Mouse (Mus musculus) gastrocnemius, postnatal 25 days (tissue): ENCODE results near the gene Cnga2. TPM values are rescaled to one million over a fixed set of nuclear protein-coding genes. Genes with fewer than 3 reads are reported as not detected.
"Not testable (repeated sequence)": the region's sequence is repeated elsewhere in the genome, so short reads cannot be mapped to it uniquely, and the experiment has no call there.

Source experiments
- DNase-seq: peaks from one replicate; pipeline ENCODE4 v3.0.0; 2022
- long read RNA-seq, 2 experiments: library from polyadenylated mRNA; stranded (forward); transcript quantifications; one replicate each; pipeline ENCODE4 v2.0.0; 2021
- total RNA-seq, 2 experiments: library from RNA; stranded (reverse); gene quantifications; 1 replicate in 1 of 2; 2 replicates in 1 of 2; pipeline ENCODE4 v1.2.3; 2021

The Cnga2 gene
- total RNA-seq = not detected
- long read RNA-seq, experiment 1 = 0 reads
- long read RNA-seq, experiment 2 = 0 reads

GRCm38 (mm10) chrX:71991549-71991948 lies at the start of gene Cnga2:
Cnga2 (plus strand) TSS chrX:71991849.
- DNase-seq = no peak

GRCm38 (mm10) chrX:71946631-71947030 lies 45.0 kb upstream of the Cnga2 start:
- DNase-seq = no peak

- no peak for DNase-seq
Observed at GRCm38 (mm10) chrX:71958366-71958765, 33.3 kb upstream of the Cnga2 start.

GRCm38 (mm10) chrX:71962073-71963051 lies 29.3 kb upstream of the Cnga2 start, which contains the start of gene Prrg3:
Prrg3 (plus strand) TSS chrX:71962624.
- DNase-seq = peak; percentile 70

GRCm38 (mm10) chrX:71963275-71963912 lies 28.3 kb upstream of the Cnga2 start:
- no peak for DNase-seq

- no peak for DNase-seq
Observed at GRCm38 (mm10) chrX:71968216-71968615, 23.4 kb upstream of the Cnga2 start.

GRCm38 (mm10) chrX:71968816-71969215 lies 22.8 kb upstream of the Cnga2 start:
- no peak for DNase-seq

- DNase-seq = no peak
Observed at GRCm38 (mm10) chrX:71971325-71971724, 20.3 kb upstream of the Cnga2 start.

- no peak for DNase-seq
Observed at GRCm38 (mm10) chrX:71972686-71973085, 19.0 kb upstream of the Cnga2 start, which contains the start of gene Fate1. Fate1 (plus strand) TSS chrX:71972986.

GRCm38 (mm10) chrX:71977681-71978080 lies 14.0 kb upstream of the Cnga2 start:
- not testable (repeated sequence) for DNase-seq

- DNase-seq = no peak
Observed at GRCm38 (mm10) chrX:71980443-71980842, 11.2 kb upstream of the Cnga2 start.

- no peak for DNase-seq
Observed at GRCm38 (mm10) chrX:71981322-71981721, 10.3 kb upstream of the Cnga2 start.

- no peak for DNase-seq
Observed at GRCm38 (mm10) chrX:71983205-71983604, 8.4 kb upstream of the Cnga2 start.

GRCm38 (mm10) chrX:71983775-71984174 lies 7.9 kb upstream of the Cnga2 start:
- no peak for DNase-seq

GRCm38 (mm10) chrX:71995972-71996371 lies 4.3 kb downstream of the Cnga2 start:
- no peak for DNase-seq

GRCm38 (mm10) chrX:72009930-72010329 lies 18.3 kb downstream of the Cnga2 start:
- no peak for DNase-seq

GRCm38 (mm10) chrX:72012236-72012635 lies 20.6 kb downstream of the Cnga2 start:
- DNase-seq = no peak

- no peak for DNase-seq
Observed at GRCm38 (mm10) chrX:72012804-72013203, 21.2 kb downstream of the Cnga2 start.

GRCm38 (mm10) chrX:72022241-72022640 lies 30.6 kb downstream of the Cnga2 start:
- DNase-seq = no peak

- no peak for DNase-seq
Observed at GRCm38 (mm10) chrX:72022750-72023398, 31.2 kb downstream of the Cnga2 start.

- no peak for DNase-seq
Observed at GRCm38 (mm10) chrX:72023542-72023941, 31.9 kb downstream of the Cnga2 start.

- DNase-seq = peak; percentile 64
Observed at GRCm38 (mm10) chrX:72044056-72044455, 52.4 kb downstream of the Cnga2 start.

GRCm38 (mm10) chrX:72047918-72048317 lies 56.3 kb downstream of the Cnga2 start:
- DNase-seq = no peak
